Mouse (Mus musculus): ENCODE data around the gene Sct.

Sct gene

GRCm38 (mm10) chr7:141229702-141230101, 49.2 kb downstream of the Sct start:
- DNase-seq (ENCODE audit: low spot score) = no peak

Data from adipocyte (in vitro differentiated cells).